9 mouse cellular contexts compared by ENCODE assay signal in genomic region chr14:115475234-115475633, GRCm38 (mm10).
DNase-seq lines count a peak whose midpoint lies in the region; ATAC-seq and TF ChIP-seq lines count a peak whose summit lies in the region.
"Had no signal": no experiment of that assay in that cellular context is flagged by ENCODE, and none has a peak within 500 bp of the region (broad histone marks: within the 10 kb centered on the region; RNA-seq: fewer than 3 reads in every experiment).

No protein-coding gene starts in this region.

- 39% methylated on average over 4 of the region's 4 CpGs for WGBS in lung, postnatal 0 days

- H3K4me3 ChIP-seq in lung, postnatal 0 days (ENCODE audit: low read depth, low read length), result no peak overlapping the region
- H3K4me3 ChIP-seq: liver, embryonic 13.5 days had no signal

- H3K27ac ChIP-seq in lung, postnatal 0 days (ENCODE audit: low read length), result no peak overlapping the region
- H3K27ac ChIP-seq: liver, embryonic 13.5 days had no signal

- TF ChIP-seq CTCF in lung, postnatal 0 days (IDR thresholded peaks at IDR 0.05), result peak; percentile 69

- H3K4me2 ChIP-seq in lung, postnatal 0 days (replicated peaks; ENCODE audit: low read depth, low read length), result no peak overlapping the region
- H3K4me2 ChIP-seq: liver, embryonic 13.5 days had no signal

- no peaks in the 10 kb centered on the region for H3K36me3 ChIP-seq in lung, postnatal 0 days (ENCODE audit: insufficient read depth, low read length)
- H3K36me3 ChIP-seq: liver, embryonic 13.5 days had no signal

- H3K27me3 ChIP-seq in lung, postnatal 0 days (replicated peaks; ENCODE audit: insufficient read depth, low read length), result no peaks in the 10 kb centered on the region
- H3K27me3 ChIP-seq: liver, embryonic 13.5 days had no signal

- TF ChIP-seq EP300 in lung, postnatal 0 days (IDR thresholded peaks at IDR 0.05), result no peak

- ATAC-seq in lung, postnatal 0 days, result no peak
- ATAC-seq in megakaryocyte progenitor cell, adult 5-6 weeks (replicated peaks; ENCODE audit: poor library complexity), result peak; percentile 96

- no peaks in the 10 kb centered on the region for H3K9me3 ChIP-seq in lung, postnatal 0 days (ENCODE audit: low read length)
- H3K9me3 ChIP-seq: liver, embryonic 13.5 days had no signal

- H3K9ac ChIP-seq in lung, postnatal 0 days (replicated peaks; ENCODE audit: low read depth), result no peak overlapping the region
- H3K9ac ChIP-seq: liver, embryonic 13.5 days had no signal

- H3K4me1 ChIP-seq in lung, postnatal 0 days (ENCODE audit: insufficient read depth, low read depth, low read length), result no peaks in the 10 kb centered on the region
- H3K4me1 ChIP-seq: liver, embryonic 13.5 days had no signal

- DNase-seq in lung, postnatal 0 days (ENCODE audit: low spot score), result peak; percentile 41
- DNase-seq in lung, postnatal 25 days (ENCODE audit: low spot score), result no peak
- peak; percentile 54 for DNase-seq in adrenal gland, postnatal 14 days
- DNase-seq in forelimb bud, embryonic 11.5 days (ENCODE audit: low read depth, low spot score), result peak; percentile 75
- DNase-seq in layer of hippocampus, adult 18-20 months (ENCODE audit: low spot score in 2 of 2), result peak; percentile 3 to 67
- DNase-seq in thymus, postnatal 4 days, result peak; percentile 63
- DNase-seq in spleen, postnatal 14 days (ENCODE audit: low spot score in 2 of 2), result no peak
- DNase-seq: liver, embryonic 13.5 days had no signal

Comparison
In these comparisons a context has a peak if more than half of its experiments do, and no peak if none do; other contexts are left out.
1. DNase-seq: peak in lung, postnatal 0 days (single experiment), adrenal gland, postnatal 14 days (single experiment), forelimb bud, embryonic 11.5 days (single experiment), layer of hippocampus, adult 18-20 months (2 of 2) and thymus, postnatal 4 days (single experiment); none in lung, postnatal 25 days (single experiment) and spleen, postnatal 14 days (0 of 2).